Comparison of ENCODE assay signal across 26 mouse cellular contexts in genomic region chr15:97412861-97413260, GRCm38 (mm10).
"Had no signal": no experiment of that assay in that cellular context is flagged by ENCODE, and none has a peak within 500 bp of the region (broad histone marks: within the 10 kb centered on the region; RNA-seq: fewer than 3 reads in every experiment).

No protein-coding gene starts in this region.

- H3K36me3 ChIP-seq: embryonic facial prominence, embryonic 10.5 days; embryonic facial prominence, embryonic 12.5 days; embryonic facial prominence, embryonic 13.5 days; embryonic facial prominence, embryonic 15.5 days; forebrain, embryonic 10.5 days; forebrain, embryonic 12.5 days; forebrain, embryonic 15.5 days had no signal

- H3K9me3 ChIP-seq: embryonic facial prominence, embryonic 10.5 days; embryonic facial prominence, embryonic 15.5 days had no signal

- H3K27ac ChIP-seq: embryonic facial prominence, embryonic 10.5 days; embryonic facial prominence, embryonic 12.5 days; embryonic facial prominence, embryonic 13.5 days; embryonic facial prominence, embryonic 15.5 days; forebrain, embryonic 10.5 days; forebrain, embryonic 12.5 days; forebrain, embryonic 13.5 days; forebrain, embryonic 15.5 days; gastrocnemius, adult 2 months; heart, adult 2 months had no signal

- ATAC-seq: forebrain, embryonic 13.5 days; forebrain, embryonic 14.5 days; forebrain, embryonic 15.5 days; forebrain, embryonic 16.5 days; forebrain, postnatal 0 days had no signal

- H3K4me2 ChIP-seq: embryonic facial prominence, embryonic 12.5 days; embryonic facial prominence, embryonic 13.5 days; embryonic facial prominence, embryonic 15.5 days; forebrain, embryonic 12.5 days; forebrain, embryonic 13.5 days; forebrain, embryonic 15.5 days had no signal

- H3K4me3 ChIP-seq: embryonic facial prominence, embryonic 10.5 days; embryonic facial prominence, embryonic 12.5 days; embryonic facial prominence, embryonic 13.5 days; embryonic facial prominence, embryonic 15.5 days; erythroblast, embryonic 14.5 days; forebrain, embryonic 10.5 days; forebrain, embryonic 12.5 days; forebrain, embryonic 13.5 days; forebrain, embryonic 15.5 days; gastrocnemius, adult 2 months; heart, adult 2 months had no signal

- H3K9ac ChIP-seq: embryonic facial prominence, embryonic 12.5 days; embryonic facial prominence, embryonic 13.5 days; embryonic facial prominence, embryonic 15.5 days; forebrain, embryonic 12.5 days; forebrain, embryonic 13.5 days; forebrain, embryonic 15.5 days; forebrain, postnatal 0 days had no signal

- DNase-seq: cerebellum, adult 8-10 months; cerebellum, adult 9-10 months; cerebellum, adult 9-11 months; cerebellum, postnatal 25 days; cerebellum, postnatal 36 days; embryo, embryonic 11 days; forebrain, postnatal 0 days; gastrocnemius, adult 2 months; gastrocnemius, postnatal 10 days; gastrocnemius, postnatal 14 days; gastrocnemius, postnatal 25 days; gastrocnemius, postnatal 36 days; heart, adult 11 months; heart, adult 18-20 months; heart, adult 2 months had no signal

- H3K27me3 ChIP-seq: embryonic facial prominence, embryonic 12.5 days; embryonic facial prominence, embryonic 13.5 days; embryonic facial prominence, embryonic 15.5 days; forebrain, embryonic 12.5 days; forebrain, embryonic 13.5 days; forebrain, embryonic 15.5 days had no signal

- H3K4me1 ChIP-seq: embryonic facial prominence, embryonic 10.5 days; embryonic facial prominence, embryonic 12.5 days; embryonic facial prominence, embryonic 13.5 days; forebrain, embryonic 10.5 days; forebrain, embryonic 12.5 days; forebrain, embryonic 13.5 days had no signal
